Mouse (Mus musculus): Measurements from ENCODE around the gene 2010111I01Rik.
A peak's percentile ranks its signal among the peaks of the same experiment; 100 is the strongest.
"Not testable (repeated sequence)": the region's sequence is repeated elsewhere in the genome, so short reads cannot be mapped to it uniquely, and the experiment has no call there.

Gene 2010111I01Rik

DNA sequence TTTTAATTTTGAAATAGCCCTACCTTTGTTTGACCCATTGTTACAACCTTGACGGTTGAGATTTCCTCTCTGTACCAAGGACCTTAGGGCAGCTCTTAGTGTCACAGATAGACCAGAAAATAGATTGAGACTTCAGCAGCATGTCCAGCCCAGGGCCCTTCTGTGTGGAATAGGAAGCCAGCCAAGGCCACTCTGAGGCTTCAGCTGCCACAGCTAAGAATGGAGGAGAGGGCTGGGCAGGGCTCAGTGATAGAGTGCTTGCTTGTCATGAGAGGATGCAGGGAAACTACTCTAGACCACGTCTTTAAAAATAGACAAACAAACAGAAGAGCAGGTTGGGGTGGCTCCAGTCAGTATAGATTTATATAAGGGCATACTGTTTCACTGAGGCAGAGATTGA is 234.9 kb downstream of the 2010111I01Rik start:
- DNase-seq (ENCODE audit: low spot score in 2 of 2), result no peak

- DNase-seq (ENCODE audit: low spot score in 2 of 2), result no peak
Observed at GRCm38 (mm10) chr13:63203502-63204278, 239.0 kb downstream of the 2010111I01Rik start.

GRCm38 (mm10) chr13:63205750-63206149 is 241.1 kb downstream of the 2010111I01Rik start:
- no peak for DNase-seq (ENCODE audit: low spot score in 2 of 2)

DNA sequence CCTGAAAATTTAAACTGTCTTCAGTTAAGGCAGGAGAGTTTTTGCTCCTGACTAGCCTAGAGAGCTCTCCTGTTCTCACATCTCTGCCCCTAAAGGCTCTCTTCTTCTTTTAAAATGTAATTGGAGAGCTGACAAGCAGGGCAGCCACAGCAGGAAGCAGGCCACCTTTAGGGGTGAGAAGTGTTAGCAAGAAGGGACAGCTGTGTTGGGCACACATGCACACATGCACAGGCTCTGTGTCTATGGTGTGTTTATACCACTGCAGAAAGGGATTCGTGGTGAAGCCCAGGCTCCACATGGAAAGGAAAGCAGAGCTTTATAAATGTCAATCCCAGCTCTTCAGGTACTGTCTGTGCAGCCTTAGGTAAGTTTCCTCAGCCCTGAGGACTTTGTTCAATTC is 241.7 kb downstream of the 2010111I01Rik start:
- DNase-seq (ENCODE audit: low spot score in 2 of 2), result no peak

DNA sequence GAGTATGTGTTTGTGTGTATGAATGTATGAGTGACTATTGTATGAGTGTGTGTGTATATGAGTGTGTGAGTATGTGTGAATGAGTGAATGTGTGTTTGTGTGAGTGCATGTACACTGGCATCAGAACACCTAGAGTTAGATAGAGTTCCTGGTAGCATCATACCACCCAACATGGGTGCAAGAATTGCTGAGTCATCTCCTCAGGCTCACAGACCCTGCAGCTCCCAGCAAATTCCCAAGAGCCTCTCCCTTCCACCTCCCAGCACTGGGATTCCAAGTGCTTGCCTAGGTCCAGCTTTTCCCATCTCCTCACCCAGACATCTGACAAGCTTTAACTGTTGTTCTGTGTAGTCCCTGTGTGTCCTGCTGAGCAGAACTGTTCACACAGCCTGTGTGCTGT is 251.8 kb downstream of the 2010111I01Rik start:
- DNase-seq (ENCODE audit: low spot score in 2 of 2), result no peak

GRCm38 (mm10) chr13:63223026-63223770 is 258.5 kb downstream of the 2010111I01Rik start:
- no peak for DNase-seq (ENCODE audit: low spot score in 2 of 2)

DNA sequence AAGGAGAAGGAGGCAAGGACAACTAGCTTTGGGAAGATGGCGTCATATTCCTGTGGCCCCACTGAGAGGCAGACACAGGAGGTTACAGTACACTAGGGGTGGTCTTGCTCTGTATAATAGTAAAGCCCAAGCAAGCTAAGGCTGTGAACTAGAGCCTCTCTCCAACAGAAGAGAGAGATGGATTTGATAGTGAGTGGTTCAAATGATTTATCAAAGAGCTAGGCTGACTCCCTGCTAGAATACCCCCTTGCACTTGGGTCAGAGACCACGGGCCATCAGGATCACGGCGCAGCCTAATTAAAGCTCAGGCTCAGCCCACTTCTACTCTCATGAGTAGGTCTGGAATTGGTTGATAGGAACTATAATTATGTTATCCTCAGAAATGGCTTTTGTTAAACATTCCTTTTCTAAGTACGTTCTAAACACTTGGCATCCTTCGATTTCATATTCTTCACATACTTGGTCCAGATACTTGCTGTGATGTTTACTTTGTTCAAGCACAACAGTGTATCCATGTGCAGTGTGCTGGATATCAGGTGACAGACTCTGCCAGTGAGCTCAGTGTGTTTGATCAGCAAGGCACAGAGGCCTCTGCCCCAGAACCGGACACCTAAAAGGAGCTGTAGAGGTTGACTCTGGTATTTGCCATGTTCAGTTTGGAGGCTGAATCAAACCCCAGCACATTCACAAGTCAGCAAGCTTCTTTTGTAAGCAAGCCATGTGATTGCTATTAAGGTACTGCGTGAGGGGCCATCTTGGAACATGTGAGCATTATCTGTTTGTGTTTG is 261.3 kb downstream of the 2010111I01Rik start:
- no peak for DNase-seq (ENCODE audit: low spot score in 2 of 2)

DNA sequence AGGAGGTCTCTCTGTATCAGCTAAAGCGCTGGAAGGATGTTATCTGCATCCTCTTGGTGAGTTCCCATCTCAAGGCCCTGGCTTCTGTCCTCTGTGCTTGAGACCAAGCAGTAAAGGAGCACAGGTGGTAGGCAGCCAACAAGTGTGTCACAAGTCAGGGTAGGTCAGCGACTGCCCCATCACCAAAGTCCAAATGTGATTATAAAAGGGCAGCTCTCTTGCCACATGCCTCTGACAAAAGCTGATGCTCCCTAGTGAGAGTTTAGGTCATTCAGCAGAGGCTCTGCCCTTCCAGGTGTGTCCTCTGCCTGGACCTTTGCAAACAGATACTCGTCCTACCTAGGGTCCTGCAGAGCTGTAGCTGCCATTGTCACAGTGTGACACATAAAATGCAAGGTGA is 263.1 kb downstream of the 2010111I01Rik start:
- no peak for DNase-seq (ENCODE audit: low spot score in 2 of 2)

DNA sequence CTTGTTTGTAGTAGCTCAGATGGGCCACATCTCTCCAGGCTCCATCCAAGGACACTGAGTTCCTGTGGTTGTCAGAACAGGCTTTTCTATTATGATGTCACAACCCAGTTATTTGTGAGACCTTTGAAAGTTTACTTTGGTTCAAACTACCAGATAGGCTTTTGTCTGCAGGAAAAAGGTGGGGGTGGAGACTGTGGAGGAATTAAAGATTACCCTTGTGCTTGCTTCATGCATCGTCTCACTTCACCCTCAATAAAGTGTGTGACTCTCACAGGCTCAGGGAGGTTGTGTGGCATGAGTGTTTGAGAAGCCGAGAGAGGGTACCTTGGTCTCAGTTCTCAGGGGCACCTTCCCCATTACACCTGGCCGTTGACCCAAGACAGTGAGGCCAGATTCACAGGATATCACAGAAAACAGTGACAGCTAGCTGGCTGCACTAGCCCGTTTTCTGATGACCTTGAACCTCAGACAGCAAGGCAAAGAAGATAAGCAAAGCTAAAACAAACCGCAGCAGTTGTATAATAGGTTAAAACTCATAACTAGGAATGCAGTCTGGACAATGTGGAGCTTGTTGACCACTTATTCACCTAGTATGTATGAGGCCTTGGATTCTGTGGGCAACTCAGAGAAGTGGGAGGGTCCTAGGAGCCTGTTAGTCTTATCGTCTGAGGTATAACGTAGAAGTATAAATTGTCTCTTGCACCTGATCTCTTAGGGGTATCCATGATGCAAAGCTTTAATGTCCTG is 266.4 kb downstream of the 2010111I01Rik start:
- no peak for DNase-seq (ENCODE audit: low spot score in 2 of 2)

GRCm38 (mm10) chr13:63231702-63232070 is 267.0 kb downstream of the 2010111I01Rik start:
- peak in 1 of 2 experiments; percentile 38 for DNase-seq (ENCODE audit: low spot score in 2 of 2)

- no peak for DNase-seq (ENCODE audit: low spot score in 2 of 2)
Observed at GRCm38 (mm10) chr13:63232558-63232957, 267.9 kb downstream of the 2010111I01Rik start.

DNA sequence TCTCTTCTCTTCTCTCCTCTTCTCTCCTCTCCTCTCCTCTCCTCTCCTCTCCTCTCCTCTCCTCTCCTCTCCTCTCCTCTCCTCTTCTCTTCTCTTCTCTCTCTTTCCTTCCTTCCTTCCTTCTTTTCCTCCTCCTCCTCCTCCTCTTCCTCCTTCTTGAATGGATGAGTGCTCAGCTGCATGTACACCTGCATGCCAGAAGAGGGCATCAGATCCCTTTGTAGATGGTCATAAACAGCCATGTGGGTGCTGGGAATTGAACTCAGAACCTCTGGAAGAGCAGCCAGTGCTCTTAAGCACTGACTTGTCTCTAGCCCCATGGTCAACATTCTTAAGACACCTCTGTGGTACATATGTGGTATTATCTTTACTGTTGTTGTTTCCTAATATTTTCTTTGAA is 269.8 kb downstream of the 2010111I01Rik start:
- not testable (repeated sequence) for DNase-seq (ENCODE audit: low spot score in 2 of 2)

- no peak for DNase-seq (ENCODE audit: low spot score in 2 of 2)
Observed at GRCm38 (mm10) chr13:63235551-63235950, 270.9 kb downstream of the 2010111I01Rik start.

DNA sequence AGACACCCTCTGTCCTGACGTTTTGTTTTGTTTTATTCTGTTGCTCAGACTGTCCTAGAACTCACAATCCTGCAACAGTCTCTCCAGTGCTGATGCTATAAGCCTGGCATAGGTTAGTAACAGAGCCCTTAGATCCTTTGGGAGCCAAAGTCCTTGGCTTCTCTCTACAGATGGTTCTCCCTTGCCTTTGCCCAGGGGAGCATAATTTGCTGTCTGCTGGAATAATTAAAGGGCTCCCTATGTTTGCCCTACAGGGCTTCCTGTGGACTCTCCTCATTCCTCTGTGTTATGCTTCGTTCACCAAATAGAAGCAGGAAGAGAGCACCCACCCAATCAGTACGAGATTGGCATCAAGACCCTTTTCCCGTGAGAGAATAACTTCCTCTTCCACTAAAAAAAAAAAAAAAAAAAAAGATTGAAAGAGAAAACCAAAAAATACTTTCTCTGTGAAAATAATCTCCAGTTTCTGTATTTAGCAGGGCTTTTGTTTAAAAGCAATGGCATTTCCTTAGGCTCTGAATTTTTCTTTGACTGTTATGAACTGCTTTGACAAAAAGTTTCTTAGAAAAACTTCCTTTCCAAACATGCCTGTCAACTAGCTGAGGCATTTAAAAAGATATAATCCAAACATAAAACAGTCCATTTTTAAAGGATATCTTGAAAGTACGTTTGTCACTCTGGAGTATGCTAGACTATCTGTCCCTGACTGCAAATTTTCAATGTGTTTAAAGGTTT is 271.6 kb downstream of the 2010111I01Rik start:
- DNase-seq (ENCODE audit: low spot score in 2 of 2), result no peak

GRCm38 (mm10) chr13:63238045-63238444 is 273.4 kb downstream of the 2010111I01Rik start:
- DNase-seq (ENCODE audit: low spot score in 2 of 2), result no peak

DNA sequence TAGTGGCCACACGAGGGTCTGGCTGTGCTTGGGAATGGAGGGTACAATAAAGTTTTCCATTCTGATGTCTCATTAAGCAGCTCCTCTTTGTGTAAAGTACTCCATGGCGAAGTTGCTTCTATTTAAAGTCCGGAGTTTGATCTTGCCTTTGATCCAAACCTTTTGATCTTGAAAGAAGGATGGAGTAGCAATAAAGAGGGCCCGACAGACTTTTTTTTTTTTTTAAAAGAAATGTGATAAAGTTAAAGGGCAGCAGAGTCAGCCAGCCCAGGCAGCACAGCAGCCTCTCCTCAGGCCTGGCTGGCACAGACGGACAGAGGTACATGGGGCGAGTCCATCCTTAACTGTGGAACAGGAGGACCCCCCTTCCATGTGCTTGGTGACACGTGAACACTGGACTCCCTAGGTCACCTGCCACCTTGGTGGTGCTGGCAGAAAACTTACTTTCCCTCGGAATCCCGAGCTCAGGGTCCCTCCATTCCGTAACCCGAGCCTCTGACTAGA is 274.7 kb downstream of the 2010111I01Rik start:
- no peak for DNase-seq (ENCODE audit: low spot score in 2 of 2)

- peak; percentile 76 to 82 for DNase-seq (ENCODE audit: low spot score in 2 of 2)
Observed at GRCm38 (mm10) chr13:63239877-63240671, 275.4 kb downstream of the 2010111I01Rik start.

DNA sequence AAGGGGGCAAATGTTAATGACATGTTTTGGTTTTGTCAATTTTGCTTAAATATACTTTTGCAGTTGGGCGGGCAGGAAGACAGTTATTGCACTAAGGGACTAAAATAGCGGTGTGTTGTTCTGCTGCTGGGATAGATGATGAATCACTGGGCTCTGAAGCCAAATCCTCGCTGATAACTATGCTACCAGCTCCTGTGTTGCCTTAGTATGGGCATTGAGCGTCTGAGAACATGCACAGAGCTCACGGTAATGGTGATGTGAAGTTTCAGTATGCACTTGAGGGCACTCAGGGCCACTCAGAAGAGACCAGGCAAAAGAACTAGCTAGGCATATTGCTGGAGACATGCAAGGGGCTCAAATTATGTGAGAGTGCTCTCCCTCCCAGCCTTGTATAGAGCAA is 276.1 kb downstream of the 2010111I01Rik start:
- no peak for DNase-seq (ENCODE audit: low spot score in 2 of 2)

- DNase-seq (ENCODE audit: low spot score in 2 of 2), result no peak
Observed at GRCm38 (mm10) chr13:63241665-63242064, 277.0 kb downstream of the 2010111I01Rik start.
